Mouse (Mus musculus) kidney, adult 2 months (tissue): ENCODE measurements around the gene 4930469K13Rik. TPM values are rescaled to one million over a fixed set of nuclear protein-coding genes. Genes with fewer than 3 reads are reported as not detected.
A peak's percentile ranks its signal among the peaks of the same experiment; 100 is the strongest.

Experiments
- DNase-seq: peaks from one replicate; pipeline ENCODE4 v3.0.0; 2021
- H3K27ac ChIP-seq: fragments of 200-500 bp; 2 replicates; pipeline ENCODE4 v1.5.1; 2012; ENCODE audit warnings: low read depth, low read length, control low read depth, inconsistent platforms; ENCODE audit not compliant: insufficient read depth
- H3K27me3 ChIP-seq: fragments of 200-500 bp; replicated peaks from 2 replicates; pipeline ENCODE4 v1.6.1; 2012; ENCODE audit warnings: mild to moderate bottlenecking, moderate library complexity, low read length, inconsistent platforms; ENCODE audit not compliant: control insufficient read depth, insufficient read depth
- H3K36me3 ChIP-seq: fragments of 200-500 bp; 2 replicates; pipeline ENCODE4 v1.6.1; 2012; ENCODE audit warnings: mild to moderate bottlenecking, moderate library complexity, low read length, inconsistent platforms; ENCODE audit not compliant: control insufficient read depth, insufficient read depth
- H3K4me1 ChIP-seq: fragments of 200-500 bp; 2 replicates; pipeline ENCODE4 v1.6.1; 2011; ENCODE audit warnings: low read length; ENCODE audit not compliant: control insufficient read depth, insufficient read depth
- H3K4me3 ChIP-seq: fragments of 200-500 bp; 2 replicates; pipeline ENCODE4 v1.5.1; 2011; ENCODE audit warnings: mild to moderate bottlenecking, low read depth, low read length, control low read depth; ENCODE audit not compliant: insufficient read depth
- CTCF ChIP-seq: fragments of 200-500 bp; conservative IDR thresholded peaks from 2 replicates; pipeline ENCODE4 v1.5.1; 2011; ENCODE audit warnings: low read depth, mild to moderate bottlenecking, control low read depth, low read length, moderate library complexity, mixed read lengths; ENCODE audit not compliant: insufficient read depth, insufficient read length
- POLR2A ChIP-seq: fragments of 200-500 bp; IDR thresholded peaks from one replicate; pipeline ENCODE4 v1.6.1; 2011; ENCODE audit warnings: low read depth, low read length, control low read depth
- WGBS: fragments of 180-500 bp; shearing (Covaris S2); methylation state at CpG from one replicate; pipeline ENCODE4 v1.1.7; 2018; 5-methylcytosine and 5-hydroxymethylcytosine counted together
- polyA plus RNA-seq: library from polyadenylated mRNA; depleted of rRNA; stranded (reverse); fragments of >200 nt; gene quantifications from 2 replicates; pipeline ENCODE4 v1.2.3, GENCODE M21; 2012

The 4930469K13Rik gene
- polyA plus RNA-seq, 1 experiment: 3.5 TPM

GRCm38 (mm10) chr11:33962688-33963407 is 135.5 kb downstream of the 4930469K13Rik start, which contains the start of gene Kcnmb1:
TSS of gene Kcnmb1 (plus strand) at chr11:33963013.
- no peaks in the 10 kb centered on the region for H3K36me3 ChIP-seq
- peak within 1 kb of the TSS; percentile 32; the same call in 1 of the 2 replicates for H3K4me3 ChIP-seq
- 17% methylated on average over 6 of the region's 6 CpGs for WGBS
- no peaks in the 10 kb centered on the region for H3K27me3 ChIP-seq
- no peak within 1 kb of the TSS for H3K27ac ChIP-seq
- H3K4me1 ChIP-seq: no peaks in the 10 kb centered on the region
- DNase-seq: peak; percentile 18
- TF ChIP-seq POLR2A (no peak), CTCF (no peak)

GRCm38 (mm10) chr11:33962178-33962577 is 136.2 kb downstream of the 4930469K13Rik start:
- 46% methylated on average over 7 of the region's 7 CpGs for WGBS
- DNase-seq: no peak
- no peak for TF ChIP-seq POLR2A
- no peak for TF ChIP-seq CTCF
- Histone ChIP-seq H3K4me3 (no peak overlapping the region), H3K27ac (no peak overlapping the region), H3K4me1 (no peaks in the 10 kb centered on the region), H3K36me3 (no peaks in the 10 kb centered on the region), H3K27me3 (no peaks in the 10 kb centered on the region)

GRCm38 (mm10) chr11:33958713-33959112 is 139.6 kb downstream of the 4930469K13Rik start:
- WGBS: 85% methylated on average over 8 of the region's 8 CpGs
- no peaks in the 10 kb centered on the region for H3K36me3 ChIP-seq
- H3K27ac ChIP-seq: no peak overlapping the region
- H3K4me3 ChIP-seq: no peak overlapping the region
- peak; percentile 21 for DNase-seq
- H3K27me3 ChIP-seq: no peaks in the 10 kb centered on the region
- 0 out of 2 replicates have a peak, but pooled peaks have one; percentile 10 for TF ChIP-seq CTCF
- no peak for TF ChIP-seq POLR2A
- H3K4me1 ChIP-seq: no peaks in the 10 kb centered on the region

GRCm38 (mm10) chr11:33957595-33957994 is 140.8 kb downstream of the 4930469K13Rik start:
- TF ChIP-seq POLR2A (no peak), CTCF (no peak)
- no peak overlapping the region for H3K27ac ChIP-seq
- H3K4me1 ChIP-seq: no peaks in the 10 kb centered on the region
- no peaks in the 10 kb centered on the region for H3K27me3 ChIP-seq
- no peak overlapping the region for H3K4me3 ChIP-seq
- H3K36me3 ChIP-seq: no peaks in the 10 kb centered on the region
- 81% methylated on average over 6 of the region's 6 CpGs for WGBS
- DNase-seq: no peak

- Histone ChIP-seq H3K4me3 (no peak overlapping the region), H3K27me3 (no peaks in the 10 kb centered on the region), H3K27ac (no peak overlapping the region), H3K36me3 (no peaks in the 10 kb centered on the region), H3K4me1 (no peaks in the 10 kb centered on the region; the same call in 1 of the 2 replicates)
- DNase-seq: no peak
- 78% methylated on average over 5 of the region's 5 CpGs for WGBS
- TF ChIP-seq POLR2A: no peak
- TF ChIP-seq CTCF: no peak
These were observed 141.7 kb downstream of the 4930469K13Rik start for GRCm38 (mm10) chr11:33956623-33957022.

- WGBS: 75% methylated on average over 4 of the region's 4 CpGs
- no peak overlapping the region for H3K4me3 ChIP-seq
- no peak for DNase-seq
- no peaks in the 10 kb centered on the region; the same call in 1 of the 2 replicates for H3K4me1 ChIP-seq
- H3K27ac ChIP-seq: no peak overlapping the region
- TF ChIP-seq CTCF (no peak), POLR2A (no peak)
- H3K36me3 ChIP-seq: no peaks in the 10 kb centered on the region
- no peaks in the 10 kb centered on the region for H3K27me3 ChIP-seq
These were observed 142.4 kb downstream of the 4930469K13Rik start for GRCm38 (mm10) chr11:33955982-33956381.
